Mouse (Mus musculus) skeletal muscle tissue, adult 2 months (tissue): ENCODE data around the gene Tmem39b.

Source experiments
- DNase-seq: peaks from one replicate; pipeline ENCODE4 v3.0.0-alpha.2; 2012; ENCODE audit warnings: low read depth, low spot score

The Tmem39b gene

DNA sequence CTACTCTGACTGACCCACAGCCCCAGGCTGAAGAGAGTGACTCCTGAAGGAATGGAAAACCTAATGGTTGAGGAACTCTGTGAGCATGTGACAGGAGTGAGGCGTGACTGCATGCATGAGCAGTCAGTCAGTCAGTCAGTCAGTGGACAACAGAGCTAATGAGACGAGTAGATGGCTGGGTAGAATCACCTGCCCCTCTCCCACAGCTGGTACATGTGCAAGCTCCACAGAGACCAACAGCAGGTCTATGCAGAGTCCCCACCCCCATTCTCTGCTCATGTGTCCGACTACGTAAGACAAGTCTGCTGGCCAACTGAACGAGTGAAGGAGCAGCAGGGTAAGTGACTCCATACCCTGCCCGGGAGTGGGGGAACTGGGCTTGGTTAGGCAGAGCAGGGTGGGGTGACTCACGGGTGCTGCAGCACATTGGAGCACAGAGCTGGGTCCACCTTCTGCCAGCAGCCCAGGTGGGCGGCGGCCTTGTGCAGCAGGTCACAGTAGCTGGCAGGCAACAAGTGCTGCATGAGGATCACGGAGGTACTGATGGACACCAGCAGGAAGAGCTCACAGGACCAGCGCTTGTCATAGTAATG is 12.6 kb downstream of the Tmem39b start:
- no peak for DNase-seq

- DNase-seq: no peak
These were observed 14.8 kb downstream of the Tmem39b start for GRCm38 (mm10) chr4:129681837-129682236.

- no peak for DNase-seq
These were observed 23.7 kb downstream of the Tmem39b start for GRCm38 (mm10) chr4:129672878-129673449.

DNA sequence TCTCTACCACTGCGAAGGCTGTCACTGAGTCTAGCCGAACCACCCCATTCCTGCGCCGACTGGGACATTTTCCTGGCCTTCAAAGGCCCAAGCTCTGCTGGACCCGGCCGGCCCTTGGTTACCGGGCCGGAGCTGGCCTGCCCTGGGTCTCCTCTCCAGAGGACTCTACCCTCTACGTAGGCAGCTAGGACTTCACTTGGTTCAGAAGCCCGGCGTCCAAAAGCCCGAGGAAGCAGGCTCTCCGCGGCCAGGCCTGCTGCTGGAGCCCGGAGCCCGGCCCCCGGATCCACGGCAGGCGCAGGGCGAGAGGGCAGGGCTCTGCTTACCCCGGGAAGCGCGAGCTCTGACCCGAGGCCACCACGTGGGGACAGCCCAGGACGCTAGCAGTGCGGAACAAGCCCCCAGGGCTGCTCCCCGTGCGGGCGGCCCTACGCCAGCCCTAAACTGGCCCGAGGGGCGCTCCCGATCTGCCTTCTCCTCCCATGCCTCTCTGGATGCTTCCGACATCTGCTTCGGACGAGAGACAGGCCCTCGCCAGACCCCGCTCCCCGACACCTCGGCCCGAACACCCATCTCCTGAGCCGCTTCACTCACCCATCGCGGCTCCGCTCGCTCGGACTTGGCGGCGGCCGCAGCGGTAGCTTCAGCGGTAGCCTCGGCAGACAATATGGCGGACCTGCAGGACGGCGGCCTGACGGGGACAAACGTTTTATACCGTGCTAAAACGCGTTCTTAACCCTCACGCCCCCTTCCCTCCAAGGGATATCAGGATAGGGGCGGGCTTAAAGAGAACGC is 24.4 kb downstream of the Tmem39b start, which contains the start of gene Kpna6:
Gene Kpna6 (minus strand): TSS at position 685 of the 795 bp plus-strand sequence.
- peak; percentile 82 for DNase-seq

DNA sequence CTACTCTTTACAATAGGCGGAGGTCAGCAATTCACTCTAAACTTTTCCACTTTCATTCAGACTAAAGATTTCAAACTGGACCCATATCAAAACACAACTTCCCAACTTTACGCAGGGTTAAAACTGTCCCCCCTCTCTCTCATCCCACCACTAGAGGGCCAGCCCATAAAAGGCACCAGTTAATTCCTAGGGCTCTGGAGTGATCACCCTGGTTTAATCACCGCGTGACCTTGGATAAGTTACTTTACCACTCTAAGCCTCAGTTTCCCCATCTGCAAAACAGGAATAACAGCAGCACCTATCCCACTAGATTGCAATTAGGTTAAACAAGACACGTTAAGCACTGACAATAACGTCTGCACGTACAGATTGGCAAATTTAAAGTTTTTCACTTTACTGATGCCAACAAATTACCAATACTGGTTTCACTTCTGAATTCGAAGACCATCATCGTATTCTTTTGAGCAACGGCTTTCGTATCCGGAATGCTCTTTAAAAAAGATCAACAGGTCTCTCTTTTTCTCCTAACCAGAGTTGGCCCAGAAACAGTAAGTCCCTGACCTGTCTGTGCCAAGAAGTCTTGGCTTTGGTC is 25.1 kb downstream of the Tmem39b start:
- peak; percentile 11 for DNase-seq

- DNase-seq: no peak
These were observed 34.3 kb downstream of the Tmem39b start for GRCm38 (mm10) chr4:129662255-129662813.

- no peak for DNase-seq
These were observed 35.1 kb downstream of the Tmem39b start for GRCm38 (mm10) chr4:129661584-129661983.

DNA sequence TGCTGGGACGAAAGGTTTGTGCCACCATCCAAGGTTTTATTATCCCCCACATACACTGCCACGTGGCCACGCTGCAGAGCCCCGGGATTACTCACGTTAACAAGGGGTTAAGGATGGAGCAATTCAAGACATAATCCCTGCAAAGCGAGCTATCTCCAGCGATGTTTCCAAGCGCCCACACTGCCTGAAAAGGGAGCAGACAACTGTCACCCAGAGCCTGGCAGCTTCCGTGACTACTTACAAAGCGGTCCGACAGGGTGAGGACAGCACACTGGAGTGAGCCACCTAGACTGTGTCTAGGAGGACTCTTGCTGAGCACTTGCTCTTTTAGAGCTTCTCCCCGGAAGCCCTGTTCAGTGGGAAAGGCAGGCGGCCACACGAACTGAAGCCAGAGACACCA is 41.9 kb downstream of the Tmem39b start:
- no peak for DNase-seq

DNA sequence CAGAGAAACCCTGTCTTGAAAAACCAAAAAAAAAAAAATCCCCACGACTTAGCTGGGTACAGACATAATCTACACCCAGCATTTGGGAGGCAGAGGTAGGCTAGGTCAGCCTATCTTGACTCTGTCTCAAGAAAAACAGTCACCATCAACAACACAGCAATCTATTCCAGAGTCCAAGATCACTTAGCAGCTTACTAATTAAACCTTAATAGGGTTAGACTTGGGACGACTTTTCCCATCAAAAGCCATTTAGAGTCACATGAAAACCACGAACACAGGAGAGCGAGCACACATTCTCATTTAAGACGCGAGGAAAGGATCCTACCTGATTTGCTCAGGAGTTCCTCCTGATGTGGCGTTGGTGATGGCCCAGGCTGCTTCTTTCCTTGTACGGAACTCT is 46.3 kb downstream of the Tmem39b start:
- no peak for DNase-seq

GRCm38 (mm10) chr4:129648656-129649055 is 48.0 kb downstream of the Tmem39b start:
- DNase-seq: no peak

GRCm38 (mm10) chr4:129645204-129645603 is 51.4 kb downstream of the Tmem39b start:
- DNase-seq: no peak

- DNase-seq: no peak
These were observed 54.9 kb downstream of the Tmem39b start for GRCm38 (mm10) chr4:129641756-129642155.

DNA sequence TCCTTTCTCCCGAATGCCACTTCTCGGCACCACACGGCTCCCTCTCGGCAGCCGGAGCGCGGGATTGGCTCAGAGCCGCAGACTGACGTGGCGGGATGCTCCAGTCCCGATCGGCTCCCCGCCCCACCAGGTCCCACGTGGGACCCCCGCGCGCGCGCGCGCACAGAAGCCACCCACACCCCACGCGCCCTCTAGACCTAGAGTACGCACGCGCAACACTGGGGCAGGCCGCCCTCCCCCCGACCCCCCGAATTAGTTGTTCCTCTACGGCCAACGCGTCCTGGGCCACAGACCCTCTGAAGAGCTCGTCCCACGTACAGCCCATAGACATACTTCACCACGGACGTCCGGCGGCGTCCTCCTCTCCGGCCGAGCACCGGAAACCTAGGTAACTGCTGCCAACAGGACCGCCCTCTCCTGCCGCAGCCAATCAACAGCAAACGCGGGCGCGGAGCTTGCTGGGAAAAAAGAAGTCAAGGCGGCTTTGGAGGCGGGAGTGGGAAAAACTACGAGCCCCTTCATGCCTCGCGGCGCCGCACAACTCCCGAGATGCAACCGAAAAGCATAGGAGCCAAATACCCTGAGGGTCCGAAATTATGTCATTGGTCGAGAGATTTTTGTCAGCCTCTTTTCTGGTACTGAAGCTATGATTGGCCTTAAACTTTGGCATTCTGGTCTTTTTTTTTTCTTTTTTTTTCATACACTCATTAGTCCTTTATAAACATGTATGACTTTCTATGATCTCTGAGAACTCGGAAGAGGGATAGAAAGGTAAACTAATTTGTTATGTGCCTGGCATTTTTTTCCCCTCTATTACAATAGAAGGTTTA is 55.8 kb downstream of the Tmem39b start, which contains the start of gene Txlna:
Gene Txlna (minus strand): TSS at position 428 of the 830 bp plus-strand sequence.
- DNase-seq: peak; percentile 94

GRCm38 (mm10) chr4:129640101-129640637 is 56.5 kb downstream of the Tmem39b start:
- DNase-seq: no peak

DNA sequence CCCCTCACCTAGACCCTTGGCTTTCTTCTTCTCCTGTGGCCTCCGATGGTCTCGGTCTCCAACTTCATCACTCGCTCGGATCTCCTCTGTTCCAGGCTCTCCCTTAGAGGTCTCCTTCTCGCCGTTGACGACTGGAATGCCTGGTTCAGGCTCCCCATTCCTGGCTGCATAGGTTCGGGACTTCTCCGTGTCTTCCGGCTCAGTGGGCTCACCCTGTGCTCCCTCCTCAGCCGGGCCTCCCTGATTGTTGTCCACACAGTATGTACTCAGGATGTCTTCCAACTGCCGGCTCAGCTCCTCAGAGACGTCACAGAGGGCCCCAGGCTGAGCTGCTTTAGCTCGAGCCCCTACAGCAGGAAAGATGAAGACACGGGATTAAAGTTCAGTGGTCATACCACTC is 57.4 kb downstream of the Tmem39b start:
- DNase-seq: no peak

DNA sequence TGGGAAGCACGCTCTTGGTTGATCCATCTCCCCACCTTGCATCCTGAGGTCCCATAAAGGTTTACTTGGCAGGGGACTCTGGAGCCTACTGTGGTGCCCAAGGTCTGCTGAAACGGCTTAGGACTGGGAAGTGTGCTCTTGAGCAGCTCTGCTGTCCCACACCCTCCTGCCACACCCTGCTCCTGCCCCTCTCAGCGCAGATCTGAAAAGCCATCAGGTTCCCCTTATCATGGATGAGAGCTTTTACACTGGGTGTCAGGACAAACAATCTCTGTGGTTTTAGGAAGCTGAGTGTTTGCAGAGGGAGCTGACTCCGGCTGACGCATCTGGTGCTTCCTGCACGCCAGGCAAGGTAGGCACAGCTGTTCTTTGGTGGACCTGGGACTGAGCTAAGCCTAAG is 62.8 kb downstream of the Tmem39b start:
- no peak for DNase-seq

GRCm38 (mm10) chr4:129631867-129632266 is 64.8 kb downstream of the Tmem39b start:
- DNase-seq: no peak

DNA sequence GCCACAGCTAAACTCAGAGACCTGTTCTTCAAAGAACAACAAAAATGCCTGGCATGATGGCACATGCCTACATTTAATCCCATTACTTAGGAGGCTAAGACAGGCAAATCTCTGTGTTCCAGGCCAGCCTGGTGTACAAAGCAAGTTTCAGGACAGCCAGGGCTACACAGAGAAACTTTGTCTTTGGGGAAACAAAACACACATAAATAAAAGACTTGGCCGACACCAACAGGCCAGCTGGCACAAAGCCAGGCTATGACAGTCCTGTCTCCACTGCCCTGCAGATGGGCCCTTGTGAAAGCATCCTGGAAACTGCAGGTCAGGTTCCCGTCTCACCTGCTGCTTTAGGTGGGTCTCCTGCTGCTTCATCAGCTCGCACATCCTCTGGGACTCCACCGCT is 65.7 kb downstream of the Tmem39b start:
- no peak for DNase-seq
